Mouse (Mus musculus) cerebral cortex, adult 2 months (tissue): ENCODE data around the gene Ggct.

Experiments used
- WGBS: fragments of 180-500 bp; shearing (Covaris S2); methylation state at CpG from one replicate; pipeline ENCODE4 v1.1.7; 2018; 5-methylcytosine and 5-hydroxymethylcytosine counted together

The Ggct gene

DNA sequence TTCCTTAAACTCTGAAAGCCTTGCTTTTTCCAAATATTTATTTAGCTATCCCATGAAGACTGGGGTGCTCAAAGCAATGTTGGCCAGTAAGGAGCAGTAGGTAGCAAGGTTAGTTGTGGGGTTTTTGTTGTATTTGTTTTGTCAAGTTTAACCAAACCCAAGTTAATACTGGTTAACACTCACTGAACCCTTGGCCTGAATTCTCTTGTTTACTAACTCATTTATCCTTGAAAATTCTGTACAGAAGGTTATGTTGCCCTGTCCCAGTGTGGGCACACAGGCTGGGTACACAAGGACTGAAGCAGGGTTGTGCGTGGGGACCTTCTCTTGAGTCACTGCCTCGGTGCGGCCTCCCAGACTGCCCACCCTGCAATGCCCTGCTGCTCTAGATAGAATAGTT lies 3.6 kb upstream of the Ggct start:
- 97% methylated on average over 3 of the region's 3 CpGs for WGBS

DNA sequence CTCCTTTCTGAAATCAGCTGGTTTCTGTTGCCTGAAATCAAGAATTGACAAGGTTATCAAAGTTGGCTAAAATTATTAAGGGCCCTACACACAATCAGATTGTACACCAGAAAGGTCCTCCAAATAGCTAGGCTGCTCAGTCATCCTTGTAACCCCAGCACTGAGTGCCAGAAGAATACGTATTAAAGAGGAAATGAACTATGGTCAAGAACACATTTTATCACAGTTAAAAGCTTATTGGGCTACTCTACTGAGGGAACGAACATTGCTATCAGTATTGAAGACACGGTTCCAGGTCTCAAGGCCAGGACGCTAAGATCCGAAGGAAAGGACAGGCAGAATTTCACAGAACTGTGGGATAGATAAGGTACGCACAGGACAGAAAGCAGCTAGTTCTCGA lies 609 bp downstream of the Ggct start:
- 2% methylated on average over 7 of the region's 7 CpGs for WGBS

- 79% methylated on average over 2 of the region's 2 CpGs for WGBS
These were observed 1.6 kb downstream of the Ggct start for GRCm38 (mm10) chr6:54991189-54991588.

DNA sequence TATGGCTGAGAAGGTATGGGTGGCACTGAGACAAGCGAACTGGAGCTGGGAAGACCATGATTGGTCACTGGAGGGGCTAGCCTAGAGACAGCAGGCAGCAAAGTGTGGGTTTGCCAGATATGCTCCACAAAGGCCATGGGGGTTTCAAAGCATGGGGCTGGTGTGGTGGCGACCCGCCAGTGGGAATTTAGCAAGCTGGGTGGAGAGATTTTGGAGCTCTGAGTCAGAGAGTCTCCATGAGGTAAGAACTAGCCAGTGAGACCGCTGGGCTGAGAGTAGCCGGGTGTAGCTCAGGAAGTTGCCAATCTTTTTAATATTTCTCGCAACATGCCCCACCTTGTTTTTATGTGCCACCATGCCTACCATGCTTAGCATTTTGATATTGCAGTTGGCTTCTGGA lies 4.6 kb downstream of the Ggct start:
- 93% methylated on average over 6 of the region's 6 CpGs for WGBS

- WGBS: 97% methylated on average over 8 of the region's 8 CpGs
These were observed 8.7 kb downstream of the Ggct start for GRCm38 (mm10) chr6:54984096-54984495.

GRCm38 (mm10) chr6:54983526-54984050 lies 9.2 kb downstream of the Ggct start:
- WGBS: 86% methylated on average over 4 of the region's 4 CpGs

DNA sequence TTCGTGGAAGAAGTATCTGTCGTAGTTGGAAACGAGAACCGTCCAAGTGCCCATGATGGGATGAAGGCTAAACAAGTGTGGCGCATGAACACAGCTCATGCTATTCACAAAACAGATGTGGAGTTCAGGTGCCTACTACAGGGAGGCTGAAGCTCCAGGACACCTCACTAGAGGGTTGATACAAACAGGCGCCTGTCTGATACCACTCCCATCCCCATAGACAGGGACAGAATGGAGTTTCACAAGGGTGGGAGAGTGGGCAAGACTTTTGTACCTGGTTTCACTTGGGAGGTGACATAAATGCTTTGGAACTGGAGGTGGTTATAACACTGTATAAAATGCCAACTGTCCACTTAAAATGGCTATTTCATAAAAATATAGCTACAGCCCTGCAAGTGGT lies 13.3 kb downstream of the Ggct start:
- WGBS: 98% methylated on average over 6 of the region's 6 CpGs

- 75% methylated on average over 1 of the region's 1 CpGs for WGBS
These were observed 17.1 kb downstream of the Ggct start for GRCm38 (mm10) chr6:54975616-54976015.

DNA sequence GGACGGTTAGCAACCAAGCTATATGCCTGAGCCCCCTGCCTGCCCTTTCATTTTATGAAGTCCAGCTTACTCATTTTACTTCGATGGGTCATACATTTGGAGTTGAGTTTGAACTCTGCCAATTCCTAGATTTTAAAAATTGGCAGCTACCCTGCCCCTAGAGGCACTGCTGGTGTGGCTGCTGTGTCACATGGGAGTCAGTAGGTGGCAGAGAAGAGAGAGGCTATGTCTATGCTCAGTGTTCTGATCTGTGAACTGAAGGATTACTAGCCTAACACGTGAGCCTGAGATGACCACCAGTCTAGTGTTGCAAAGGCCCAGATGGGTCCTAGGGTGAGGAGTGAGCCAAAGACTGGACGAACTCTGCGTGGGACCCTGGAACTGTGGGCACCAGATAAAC lies 18.2 kb downstream of the Ggct start:
- 69% methylated on average over 5 of the region's 5 CpGs for WGBS

- 28% methylated on average over 5 of the region's 5 CpGs for WGBS
These were observed 19.9 kb downstream of the Ggct start for GRCm38 (mm10) chr6:54972929-54973211.

- 3% methylated on average over 52 of the region's 53 CpGs for WGBS
These were observed 20.4 kb downstream of the Ggct start, which contains the start of gene Nod1 for GRCm38 (mm10) chr6:54972111-54972928. TSS of gene Nod1 (minus strand) at chr6:54972612.

DNA sequence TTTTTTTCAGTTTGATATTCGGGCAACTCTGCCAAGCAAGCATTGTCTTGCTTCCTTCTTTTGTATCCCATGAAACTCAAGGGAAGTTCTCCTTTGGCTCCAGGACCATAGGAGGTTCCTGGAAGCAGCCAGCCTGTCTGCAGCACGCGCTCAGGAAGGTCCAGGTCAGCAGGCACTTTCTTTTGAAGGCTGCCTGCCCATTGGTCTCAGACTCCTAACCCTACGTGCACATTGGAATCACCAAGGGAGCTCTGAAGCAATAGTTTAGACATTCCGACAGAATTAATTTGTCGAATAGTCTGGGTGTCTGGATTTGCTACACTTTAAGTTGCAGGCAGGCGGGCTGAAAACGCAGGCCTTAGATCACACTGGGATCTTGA lies 21.0 kb downstream of the Ggct start:
- 32% methylated on average over 8 of the region's 8 CpGs for WGBS

GRCm38 (mm10) chr6:54970506-54970905 lies 22.2 kb downstream of the Ggct start:
- 70% methylated on average over 9 of the region's 9 CpGs for WGBS

DNA sequence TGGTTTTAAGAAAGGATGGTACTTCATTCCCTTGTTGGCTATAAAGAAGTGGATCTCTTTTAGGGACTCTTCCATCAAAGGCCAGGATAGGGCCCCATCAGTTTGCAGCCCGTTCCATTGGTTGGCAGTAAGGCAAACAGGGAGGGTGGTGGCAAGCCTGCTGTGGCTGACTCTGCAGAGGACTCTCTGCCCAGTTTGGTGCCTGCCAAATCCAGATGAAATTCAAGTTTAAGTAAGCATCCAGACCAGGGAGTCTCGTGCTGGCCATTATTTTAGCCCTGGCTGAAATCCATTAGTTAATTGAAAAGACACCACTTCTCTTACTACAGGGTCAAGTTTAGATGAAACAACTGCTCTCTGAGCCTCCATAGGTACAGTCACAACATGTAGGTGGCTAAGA lies 22.9 kb downstream of the Ggct start:
- 61% methylated on average over 2 of the region's 2 CpGs for WGBS

- 69% methylated on average over 10 of the region's 10 CpGs for WGBS
These were observed 25.2 kb downstream of the Ggct start for GRCm38 (mm10) chr6:54967591-54967990.

DNA sequence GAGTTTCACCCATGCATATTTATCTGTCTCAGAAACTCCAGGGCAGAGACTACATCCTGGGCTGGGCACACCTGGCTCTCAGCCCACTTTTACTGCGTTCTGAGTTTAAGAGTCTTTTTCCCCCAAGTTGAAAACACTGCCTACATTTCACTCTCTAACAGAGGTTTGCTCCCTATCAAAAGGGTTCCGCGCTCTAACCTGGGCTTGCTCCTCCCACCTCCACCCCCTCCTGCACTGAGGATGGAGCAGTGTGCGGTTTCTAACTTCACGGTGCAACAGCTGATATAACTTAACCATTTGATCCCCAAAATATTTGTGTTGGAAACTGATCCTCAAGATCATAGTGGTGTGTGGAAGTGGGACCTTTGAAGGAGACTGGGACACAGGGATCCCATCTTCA lies 27.5 kb downstream of the Ggct start:
- 60% methylated on average over 5 of the region's 5 CpGs for WGBS

GRCm38 (mm10) chr6:54964755-54965154 lies 28.0 kb downstream of the Ggct start:
- 77% methylated on average over 1 of the region's 1 CpGs for WGBS

- WGBS: 97% methylated on average over 2 of the region's 2 CpGs
These were observed 29.2 kb downstream of the Ggct start for GRCm38 (mm10) chr6:54963599-54963998.

DNA sequence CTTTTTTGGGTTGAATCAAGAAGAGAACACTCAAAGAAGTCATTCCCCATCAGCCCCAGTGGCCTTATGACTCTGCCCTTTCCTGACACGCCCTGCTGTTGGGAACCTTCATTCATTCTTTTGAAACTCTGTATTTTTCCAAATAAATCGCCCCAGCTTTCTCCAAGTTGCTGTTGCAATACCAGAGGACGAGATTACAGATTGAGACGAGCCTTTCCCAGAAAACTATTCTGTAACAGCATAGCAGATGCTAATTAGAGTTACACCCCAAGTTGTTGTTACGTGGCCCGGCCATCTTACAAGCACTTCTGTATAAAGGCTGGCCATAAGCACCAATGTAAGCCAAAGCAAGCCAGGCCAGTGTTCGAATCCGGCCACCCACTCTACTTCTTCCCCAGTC lies 35.1 kb downstream of the Ggct start:
- 88% methylated on average over 8 of the region's 8 CpGs for WGBS

DNA sequence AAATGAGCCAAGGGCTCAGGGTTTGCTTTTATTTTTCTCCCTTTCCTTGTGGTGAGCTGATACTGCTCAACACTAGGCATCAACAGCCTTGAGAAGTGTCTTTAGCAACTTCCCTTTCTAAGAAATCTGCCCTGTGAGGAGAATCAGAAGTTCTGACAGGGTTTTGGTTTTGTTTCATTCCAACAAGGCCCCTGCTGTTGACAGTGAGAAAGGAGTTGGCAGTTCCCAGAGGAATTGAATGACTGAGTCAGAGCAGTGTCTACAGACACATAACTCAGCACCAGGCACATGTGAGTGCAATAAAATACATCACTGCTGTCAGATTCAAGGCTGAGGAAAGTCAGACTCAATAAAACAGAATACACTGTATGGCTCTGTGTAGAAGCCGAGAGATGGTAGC lies 36.3 kb downstream of the Ggct start:
- 70% methylated on average over 1 of the region's 1 CpGs for WGBS

GRCm38 (mm10) chr6:54954659-54955414 lies 37.9 kb downstream of the Ggct start:
- 83% methylated on average over 10 of the region's 10 CpGs for WGBS

GRCm38 (mm10) chr6:54953399-54953798 lies 39.4 kb downstream of the Ggct start:
- WGBS: 88% methylated on average over 4 of the region's 4 CpGs

DNA sequence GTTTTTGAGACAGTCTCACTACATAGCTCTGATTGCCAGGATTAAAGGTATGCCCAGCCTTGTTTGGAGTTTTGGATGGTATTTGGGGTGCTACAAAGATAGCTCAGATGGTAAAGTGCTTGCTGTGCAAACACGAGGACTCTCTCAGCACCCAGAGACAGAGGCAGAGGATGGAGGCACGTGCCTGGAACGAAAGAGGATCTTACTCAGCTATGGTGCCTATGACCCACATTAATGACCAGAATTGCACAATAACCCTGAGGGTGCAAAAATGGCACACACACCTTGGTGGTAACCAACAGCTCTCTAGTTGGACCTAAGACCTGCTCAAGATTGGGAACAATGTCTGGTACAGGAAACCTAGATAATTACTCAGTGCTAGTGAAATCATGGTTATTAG lies 40.2 kb downstream of the Ggct start:
- 90% methylated on average over 3 of the region's 3 CpGs for WGBS
